ENCODE assay signal across 9 mouse cellular contexts in genomic region chr3:88057030-88057429, GRCm38 (mm10). TPM values are rescaled to one million over a fixed set of nuclear protein-coding genes. Genes with fewer than 3 reads are reported as not detected.
DNase-seq lines count a peak whose midpoint lies in the region; ATAC-seq lines count a peak whose summit lies in the region.
"Had no signal": no experiment of that assay in that cellular context is flagged by ENCODE, and none has a peak within 500 bp of the region (broad histone marks: within the 10 kb centered on the region; RNA-seq: fewer than 3 reads in every experiment).

No protein-coding gene starts in this region.

- peaks cover 18% of the 10 kb centered on the region for H3K4me1 ChIP-seq in kidney, embryonic 15.5 days
- H3K4me1 ChIP-seq in forebrain, embryonic 11.5 days (replicated peaks; ENCODE audit: control insufficient read depth, insufficient read depth, low read length): peaks cover 3% of the 10 kb centered on the region; the same call in 1 of the 2 replicates
- peaks cover 13% of the 10 kb centered on the region for H3K4me1 ChIP-seq in limb, embryonic 12.5 days (replicated peaks)
- peaks cover 28% of the 10 kb centered on the region for H3K4me1 ChIP-seq in neural tube, embryonic 13.5 days (replicated peaks)

- H3K4me3 ChIP-seq in kidney, embryonic 15.5 days (replicated peaks): peak overlapping the region; percentile 65
- no peak overlapping the region for H3K4me3 ChIP-seq in forebrain, embryonic 11.5 days (ENCODE audit: low read depth, low read length)
- H3K4me3 ChIP-seq in limb, embryonic 12.5 days (replicated peaks): peak overlapping the region; percentile 91
- peak overlapping the region; percentile 93 for H3K4me3 ChIP-seq in neural tube, embryonic 13.5 days

- no peaks in the 10 kb centered on the region for H3K27me3 ChIP-seq in kidney, embryonic 15.5 days
- H3K27me3 ChIP-seq in forebrain, embryonic 11.5 days (ENCODE audit: control insufficient read depth, insufficient read depth, low read length): no peaks in the 10 kb centered on the region
- no peaks in the 10 kb centered on the region for H3K27me3 ChIP-seq in limb, embryonic 12.5 days
- no peaks in the 10 kb centered on the region for H3K27me3 ChIP-seq in neural tube, embryonic 13.5 days

- H3K9ac ChIP-seq in kidney, embryonic 15.5 days: peak overlapping the region; percentile 77; the same call in 1 of the 2 replicates
- H3K9ac ChIP-seq in forebrain, embryonic 11.5 days (ENCODE audit: low read length): no peak overlapping the region; the same call in 1 of the 2 replicates
- H3K9ac ChIP-seq in limb, embryonic 12.5 days (replicated peaks): peak overlapping the region; percentile 91
- peak overlapping the region; percentile 35; the same call in 1 of the 2 replicates for H3K9ac ChIP-seq in neural tube, embryonic 13.5 days

- H3K36me3 ChIP-seq in kidney, embryonic 15.5 days: peaks cover 49% of the 10 kb centered on the region
- peaks cover 6% of the 10 kb centered on the region; the same call in 1 of the 2 replicates for H3K36me3 ChIP-seq in forebrain, embryonic 11.5 days (ENCODE audit: control insufficient read depth, insufficient read depth, low read length)
- H3K36me3 ChIP-seq in limb, embryonic 12.5 days: peaks cover 50% of the 10 kb centered on the region
- H3K36me3 ChIP-seq in neural tube, embryonic 13.5 days: peaks cover 49% of the 10 kb centered on the region

- ATAC-seq in kidney, embryonic 15.5 days (replicated peaks; ENCODE audit: low FRiP score): no peak
- no peak for ATAC-seq in forebrain, embryonic 11.5 days (replicated peaks; ENCODE audit: low FRiP score)
- ATAC-seq in limb, embryonic 12.5 days (ENCODE audit: insufficient number of reproducible peaks, insufficient read depth, low FRiP score, low TSS enrichment, low read depth): no peak
- ATAC-seq in neural tube, embryonic 13.5 days (ENCODE audit: low read depth): no peak

- H3K9me3 ChIP-seq in kidney, embryonic 15.5 days (replicated peaks): no peaks in the 10 kb centered on the region
- no peaks in the 10 kb centered on the region for H3K9me3 ChIP-seq in forebrain, embryonic 11.5 days (ENCODE audit: control insufficient read depth, low read length)
- no peaks in the 10 kb centered on the region for H3K9me3 ChIP-seq in limb, embryonic 12.5 days
- H3K9me3 ChIP-seq in neural tube, embryonic 13.5 days: no peaks in the 10 kb centered on the region

- WGBS in kidney, embryonic 15.5 days: 94% methylated on average over 6 of the region's 6 CpGs
- 83% methylated on average over 6 of the region's 6 CpGs for WGBS in forebrain, embryonic 11.5 days
- WGBS in limb, embryonic 12.5 days: 88% methylated on average over 6 of the region's 6 CpGs
- WGBS in neural tube, embryonic 13.5 days: 86% methylated on average over 6 of the region's 6 CpGs

- no peak overlapping the region for H3K27ac ChIP-seq in kidney, embryonic 15.5 days
- no peak overlapping the region for H3K27ac ChIP-seq in forebrain, embryonic 11.5 days (ENCODE audit: low read depth, low read length)
- H3K27ac ChIP-seq in limb, embryonic 12.5 days: no peak overlapping the region
- no peak overlapping the region for H3K27ac ChIP-seq in neural tube, embryonic 13.5 days (replicated peaks)

- H3K4me2 ChIP-seq in kidney, embryonic 15.5 days: peak overlapping the region; percentile 87
- peak overlapping the region; percentile 95 for H3K4me2 ChIP-seq in forebrain, embryonic 11.5 days (ENCODE audit: low read depth, low read length, severe bottlenecking)
- peak overlapping the region; percentile 87 for H3K4me2 ChIP-seq in limb, embryonic 12.5 days
- H3K4me2 ChIP-seq in neural tube, embryonic 13.5 days: peak overlapping the region; percentile 87

- DNase-seq in kidney, adult 18-20 months: no peak
- DNase-seq in forebrain, embryonic 11.5 days (ENCODE audit: low spot score): no peak
- no peak for DNase-seq in urinary bladder, postnatal 4 days (ENCODE audit: low spot score in 2 of 2)
- DNase-seq in layer of hippocampus, adult 11-12 months (ENCODE audit: low spot score): no peak
- no peak for DNase-seq in ovary, adult 18-20 months (ENCODE audit: low spot score)
- DNase-seq: kidney, adult 11 months had no signal

RNA-seq across cellular contexts. Expression of gene Naxe, which starts 1.3 kb away (rescaled TPM):
- polyA plus RNA-seq in kidney, embryonic 15.5 days (2015; fragmentation: Nextera tagmentation; extraction: Ambion mirVana): 164 and 174 TPM in 2 replicates
- 123 and 130 TPM in 2 replicates for polyA plus RNA-seq in forebrain, embryonic 11.5 days (2014; fragmentation: Nextera tagmentation; extraction: Ambion mirVana)
- polyA plus RNA-seq in limb, embryonic 12.5 days (2016; fragmentation: Nextera tagmentation; extraction: Ambion mirVana): 179 and 185 TPM in 2 replicates
- polyA plus RNA-seq in neural tube, embryonic 13.5 days (2015; fragmentation: Nextera tagmentation; extraction: Ambion mirVana): 169 and 175 TPM in 2 replicates

RNA-seq across cellular contexts. Expression of gene Gpatch4, which starts 14.1 kb away (rescaled TPM):
- polyA plus RNA-seq in kidney, embryonic 15.5 days (2015; fragmentation: Nextera tagmentation; extraction: Ambion mirVana): 38.2 and 45.4 TPM in 2 replicates
- polyA plus RNA-seq in forebrain, embryonic 11.5 days (2014; fragmentation: Nextera tagmentation; extraction: Ambion mirVana): 32.8 and 39.0 TPM in 2 replicates
- polyA plus RNA-seq in limb, embryonic 12.5 days (2016; fragmentation: Nextera tagmentation; extraction: Ambion mirVana): 30.8 and 31.1 TPM in 2 replicates
- polyA plus RNA-seq in neural tube, embryonic 13.5 days (2015; fragmentation: Nextera tagmentation; extraction: Ambion mirVana): 29.5 and 30.3 TPM in 2 replicates

RNA-seq across cellular contexts. Expression of gene Ttc24, which starts 21.1 kb away (rescaled TPM):
- polyA plus RNA-seq in kidney, embryonic 15.5 days (2015; fragmentation: Nextera tagmentation; extraction: Ambion mirVana): not detected in 2 replicates
- polyA plus RNA-seq in forebrain, embryonic 11.5 days (2014; fragmentation: Nextera tagmentation; extraction: Ambion mirVana): not detected in 2 replicates
- polyA plus RNA-seq in limb, embryonic 12.5 days (2016; fragmentation: Nextera tagmentation; extraction: Ambion mirVana): not detected in 2 replicates
- polyA plus RNA-seq in neural tube, embryonic 13.5 days (2015; fragmentation: Nextera tagmentation; extraction: Ambion mirVana): not detected in 2 replicates

RNA-seq across cellular contexts. Expression of gene Iqgap3, which starts 24.7 kb away (rescaled TPM):
- 18.5 and 22.1 TPM in 2 replicates for polyA plus RNA-seq in kidney, embryonic 15.5 days (2015; fragmentation: Nextera tagmentation; extraction: Ambion mirVana)
- polyA plus RNA-seq in forebrain, embryonic 11.5 days (2014; fragmentation: Nextera tagmentation; extraction: Ambion mirVana): 26.8 and 27.0 TPM in 2 replicates
- 24.3 and 25.6 TPM in 2 replicates for polyA plus RNA-seq in limb, embryonic 12.5 days (2016; fragmentation: Nextera tagmentation; extraction: Ambion mirVana)
- 3.0 and 3.8 TPM in 2 replicates for polyA plus RNA-seq in neural tube, embryonic 13.5 days (2015; fragmentation: Nextera tagmentation; extraction: Ambion mirVana)

RNA-seq across cellular contexts. Expression of gene Hapln2, which starts 29.6 kb away (rescaled TPM):
- polyA plus RNA-seq in kidney, embryonic 15.5 days (2015; fragmentation: Nextera tagmentation; extraction: Ambion mirVana): 0.12 and 0.23 TPM in 2 replicates
- polyA plus RNA-seq in forebrain, embryonic 11.5 days (2014; fragmentation: Nextera tagmentation; extraction: Ambion mirVana): 0.27 and 0.39 TPM in 2 replicates
- polyA plus RNA-seq in limb, embryonic 12.5 days (2016; fragmentation: Nextera tagmentation; extraction: Ambion mirVana): 0.10 and 0.12 TPM in 2 replicates
- polyA plus RNA-seq in neural tube, embryonic 13.5 days (2015; fragmentation: Nextera tagmentation; extraction: Ambion mirVana): 0.36 and 0.40 TPM in 2 replicates
